Mouse (Mus musculus): Measurements from ENCODE around the gene Prokr2. TPM values are rescaled to one million over a fixed set of nuclear protein-coding genes. Genes with fewer than 3 reads are reported as not detected.

Prokr2 gene
- total RNA-seq (2014; rRNA removed), result 28.5 and 47.7 TPM in 2 replicates
- polyA plus RNA-seq (2015; fragmentation: Nextera tagmentation; extraction: Ambion mirVana), result 9.0 and 14.0 TPM in 2 replicates

DNA sequence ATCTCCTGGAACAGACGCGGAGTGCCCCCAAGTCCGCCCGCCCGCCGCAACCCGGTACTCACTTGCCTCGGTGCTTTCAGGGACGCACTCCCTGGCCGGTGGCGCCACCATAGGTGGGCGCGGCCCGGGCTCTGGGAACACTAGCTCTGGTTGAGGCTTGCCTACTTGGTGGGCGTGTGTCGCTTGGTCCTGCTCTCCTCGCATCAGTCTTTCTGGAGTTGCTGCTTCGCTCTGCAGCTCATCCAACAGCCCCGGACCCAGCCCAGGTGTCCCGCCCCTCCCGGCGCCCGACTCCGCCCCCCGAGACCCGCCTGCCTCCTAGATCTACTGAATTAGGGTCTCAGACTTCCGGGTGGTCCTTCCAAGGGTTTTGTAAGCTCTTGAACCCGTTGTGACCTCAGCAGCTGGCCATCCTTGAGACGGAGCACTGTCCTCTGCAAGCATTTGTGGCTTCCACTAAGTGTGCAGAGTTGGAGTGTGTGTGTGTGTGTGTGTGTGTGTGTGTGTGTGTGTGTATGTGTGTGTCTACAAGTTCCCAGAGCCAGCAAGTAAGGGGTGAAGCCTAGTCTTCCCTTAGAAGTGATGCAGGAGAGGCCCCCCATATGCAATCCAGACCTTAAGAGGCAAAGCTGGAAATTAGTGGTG, at the start of gene Prokr2:
Prokr2 (minus strand) TSS at position 254 of the 645 bp plus-strand sequence.
- peak; percentile 28; the same call in 1 of the 2 replicates for TF ChIP-seq CTCF (IDR thresholded peaks at IDR 0.05; ENCODE audit: low read depth)
- H3K4me1 ChIP-seq (ENCODE audit: insufficient read depth), result 0 out of 2 replicates have a peak, but pooled peaks cover 3% of the 10 kb centered on the region
- H3K4me2 ChIP-seq (ENCODE audit: low read depth), result peak within 1 kb of the TSS; percentile 88
- H3K9ac ChIP-seq, result peak within 1 kb of the TSS; percentile 52
- no peaks in the 10 kb centered on the region for H3K36me3 ChIP-seq (ENCODE audit: insufficient read depth)
- ATAC-seq (peak; percentile 68), DNase-seq (peak; percentile 50)
- peak within 1 kb of the TSS; percentile 45 for H3K4me3 ChIP-seq (ENCODE audit: low read depth, low read length)
- WGBS, result 2% methylated on average over 29 of the region's 29 CpGs
- H3K9me3 ChIP-seq (ENCODE audit: low read length), result no peaks in the 10 kb centered on the region
- H3K27ac ChIP-seq (ENCODE audit: low read depth, low read length), result peak within 1 kb of the TSS; percentile 45; the same call in 1 of the 2 replicates
- H3K27me3 ChIP-seq (ENCODE audit: insufficient read depth, low read length), result no peaks in the 10 kb centered on the region; the same call in 1 of the 2 replicates

DNA sequence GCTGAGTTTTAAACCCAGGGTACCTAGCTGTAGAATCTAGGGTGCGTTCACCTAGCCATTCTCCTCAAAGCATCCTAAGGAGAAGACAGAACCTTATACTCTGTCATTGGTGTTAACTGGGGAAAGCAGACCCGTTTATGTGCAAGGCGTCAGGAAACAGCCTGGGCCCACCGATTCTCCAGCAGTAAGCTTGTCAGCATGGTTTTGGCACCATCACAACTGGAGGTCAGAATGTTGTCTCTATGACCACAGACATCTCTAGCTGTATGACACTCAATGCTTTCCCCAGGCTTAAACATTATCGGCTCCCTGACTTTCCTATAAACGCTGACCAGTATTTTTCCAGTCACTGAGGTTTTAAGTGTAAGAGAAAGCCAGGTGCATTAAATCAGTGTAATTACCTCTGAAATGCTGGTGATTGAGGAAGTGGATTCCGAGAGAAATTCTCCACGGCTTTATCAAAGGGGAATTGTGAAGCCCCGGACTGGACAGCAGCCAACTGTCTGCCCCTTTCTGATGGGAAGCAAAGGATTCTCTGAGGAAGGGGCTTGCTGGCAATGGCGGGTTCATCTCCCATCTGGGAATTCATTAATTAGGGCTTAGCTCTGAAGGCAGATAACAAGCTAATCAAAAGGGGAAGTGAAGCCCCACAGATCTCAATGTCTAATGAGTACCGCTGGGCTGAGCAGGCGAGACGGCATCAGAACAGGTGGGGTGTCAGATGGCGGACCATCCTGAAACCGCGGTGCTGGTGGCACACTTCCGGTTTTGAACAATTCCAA, 42.1 kb upstream of the Prokr2 start:
- no peaks in the 10 kb centered on the region for H3K36me3 ChIP-seq (ENCODE audit: insufficient read depth)
- no peaks in the 10 kb centered on the region for H3K27me3 ChIP-seq (ENCODE audit: insufficient read depth, low read length)
- peak overlapping the region; percentile 25; the same call in 1 of the 2 replicates for H3K4me2 ChIP-seq (ENCODE audit: low read depth)
- ATAC-seq (peak; percentile 66), DNase-seq (peak; percentile 54)
- H3K9ac ChIP-seq, result no peak overlapping the region; the same call in 1 of the 2 replicates
- no peak for TF ChIP-seq CTCF (IDR thresholded peaks at IDR 0.05; ENCODE audit: low read depth)
- WGBS, result 22% methylated on average over 17 of the region's 17 CpGs
- H3K27ac ChIP-seq (ENCODE audit: low read depth, low read length), result 0 out of 2 replicates have a peak overlapping the region, but pooled peaks have one; percentile 69
- no peaks in the 10 kb centered on the region for H3K9me3 ChIP-seq (ENCODE audit: low read length)
- no peak overlapping the region for H3K4me3 ChIP-seq (ENCODE audit: low read depth, low read length)
- H3K4me1 ChIP-seq (ENCODE audit: insufficient read depth), result no peaks in the 10 kb centered on the region

GRCm38 (mm10) chr2:132425576-132425975, 40.3 kb upstream of the Prokr2 start:
- Histone ChIP-seq H3K36me3 (ENCODE audit: insufficient read depth) (no peaks in the 10 kb centered on the region), H3K4me1 (ENCODE audit: insufficient read depth) (no peaks in the 10 kb centered on the region), H3K27me3 (ENCODE audit: insufficient read depth, low read length) (no peaks in the 10 kb centered on the region), H3K4me2 (ENCODE audit: low read depth) (no peak overlapping the region), H3K27ac (ENCODE audit: low read depth, low read length) (no peak overlapping the region), H3K9me3 (ENCODE audit: low read length) (0 out of 2 replicates have a peak, but pooled peaks cover 1% of the 10 kb centered on the region), H3K9ac (no peak overlapping the region), H3K4me3 (ENCODE audit: low read depth, low read length) (no peak overlapping the region)
- DNase-seq (no peak), ATAC-seq (no peak)
- TF ChIP-seq CTCF (IDR thresholded peaks at IDR 0.05; ENCODE audit: low read depth), result no peak
- WGBS, result 66% methylated on average over 6 of the region's 6 CpGs

DNA sequence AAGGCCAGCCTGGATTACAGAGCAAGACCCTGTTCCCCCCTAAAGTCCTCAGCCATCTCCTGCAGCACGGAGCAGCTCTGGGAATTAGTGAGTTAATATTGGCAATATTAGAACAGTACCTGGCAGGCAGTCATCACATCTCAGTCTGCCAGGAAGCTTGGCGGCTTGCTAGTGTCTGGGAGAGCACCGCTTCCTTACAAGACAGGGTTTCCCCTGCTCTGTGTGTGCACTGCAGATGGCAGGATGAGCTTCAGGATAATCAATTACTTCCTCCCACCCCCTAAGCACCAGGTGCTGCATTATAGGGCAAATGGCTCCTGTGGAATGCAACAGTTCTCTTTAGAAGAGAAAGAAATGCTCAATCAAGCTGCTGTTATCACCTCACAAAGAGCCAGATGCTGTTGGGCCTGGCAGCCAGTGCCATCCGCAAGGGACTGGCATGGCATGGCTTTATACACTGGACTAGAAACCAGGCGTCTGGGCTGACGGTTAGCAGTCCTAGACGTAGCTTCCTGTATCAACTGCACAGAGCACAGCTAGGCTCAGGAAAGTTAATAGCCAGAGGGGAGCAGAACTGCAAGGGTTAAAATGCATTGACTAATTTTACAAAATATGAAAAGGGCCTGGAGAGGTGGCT, 38.3 kb upstream of the Prokr2 start:
- no peaks in the 10 kb centered on the region for H3K27me3 ChIP-seq (ENCODE audit: insufficient read depth, low read length)
- 0 out of 2 replicates have a peak, but pooled peaks cover 4% of the 10 kb centered on the region for H3K9me3 ChIP-seq (ENCODE audit: low read length)
- ATAC-seq, result peak; percentile 72
- DNase-seq, result peak; percentile 45
- H3K36me3 ChIP-seq (ENCODE audit: insufficient read depth), result no peaks in the 10 kb centered on the region
- WGBS, result 50% methylated on average over 7 of the region's 7 CpGs
- no peaks in the 10 kb centered on the region for H3K4me1 ChIP-seq (ENCODE audit: insufficient read depth)
- no peak overlapping the region for H3K27ac ChIP-seq (ENCODE audit: low read depth, low read length)
- no peak overlapping the region for H3K4me3 ChIP-seq (ENCODE audit: low read depth, low read length)
- no peak for TF ChIP-seq CTCF (IDR thresholded peaks at IDR 0.05; ENCODE audit: low read depth)
- no peak overlapping the region for H3K9ac ChIP-seq
- H3K4me2 ChIP-seq (ENCODE audit: low read depth), result no peak overlapping the region

GRCm38 (mm10) chr2:132422846-132423245, 37.6 kb upstream of the Prokr2 start:
- Histone ChIP-seq H3K4me1 (ENCODE audit: insufficient read depth) (no peaks in the 10 kb centered on the region), H3K27me3 (ENCODE audit: insufficient read depth, low read length) (no peaks in the 10 kb centered on the region), H3K4me2 (ENCODE audit: low read depth) (no peak overlapping the region), H3K9me3 (ENCODE audit: low read length) (0 out of 2 replicates have a peak, but pooled peaks cover 4% of the 10 kb centered on the region), H3K4me3 (ENCODE audit: low read depth, low read length) (no peak overlapping the region), H3K9ac (no peak overlapping the region), H3K36me3 (ENCODE audit: insufficient read depth) (no peaks in the 10 kb centered on the region), H3K27ac (ENCODE audit: low read depth, low read length) (no peak overlapping the region)
- no peak for TF ChIP-seq CTCF (IDR thresholded peaks at IDR 0.05; ENCODE audit: low read depth)
- ATAC-seq (no peak), DNase-seq (no peak)
- whole genome bisulfite sequencing, result 87% methylated on average over 9 of the region's 9 CpGs

DNA sequence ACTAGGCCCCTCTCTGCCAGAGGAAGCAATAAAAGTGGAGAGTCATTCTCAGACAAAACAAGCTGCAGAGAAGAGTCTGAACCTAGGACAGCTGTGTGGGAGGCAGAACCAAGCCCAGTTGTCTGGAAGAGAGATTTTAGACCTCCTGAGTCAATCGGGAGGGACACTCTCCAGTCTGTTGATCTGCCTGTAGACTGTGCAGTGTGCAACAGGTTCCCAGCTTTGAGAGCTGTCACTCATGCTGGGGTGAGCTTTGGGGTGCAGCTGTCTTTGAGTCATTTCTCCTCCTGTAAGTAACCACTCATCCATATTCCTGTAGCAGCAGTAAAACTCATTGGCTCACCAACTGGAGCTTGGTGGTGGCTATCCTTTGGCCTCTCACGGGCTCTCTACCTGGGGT, 33.2 kb upstream of the Prokr2 start:
- Histone ChIP-seq H3K4me2 (ENCODE audit: low read depth) (no peak overlapping the region), H3K27ac (ENCODE audit: low read depth, low read length) (no peak overlapping the region), H3K9ac (no peak overlapping the region), H3K9me3 (ENCODE audit: low read length) (0 out of 2 replicates have a peak, but pooled peaks cover 4% of the 10 kb centered on the region), H3K27me3 (ENCODE audit: insufficient read depth, low read length) (no peaks in the 10 kb centered on the region), H3K4me3 (ENCODE audit: low read depth, low read length) (no peak overlapping the region), H3K4me1 (ENCODE audit: insufficient read depth) (no peaks in the 10 kb centered on the region), H3K36me3 (ENCODE audit: insufficient read depth) (no peaks in the 10 kb centered on the region)
- 83% methylated on average over 2 of the region's 2 CpGs for WGBS
- ATAC-seq, result no peak
- no peak for DNase-seq
- no peak for TF ChIP-seq CTCF (IDR thresholded peaks at IDR 0.05; ENCODE audit: low read depth)

Measured in forebrain, postnatal 0 days (tissue).